Mouse (Mus musculus) heart, embryonic 14.5 days (tissue): ENCODE data around the gene Tbc1d10a. TPM values are rescaled to one million over a fixed set of nuclear protein-coding genes. Genes with fewer than 3 reads are reported as not detected.
"Not testable (repeated sequence)": the region's sequence is repeated elsewhere in the genome, so short reads cannot be mapped to it uniquely, and the experiment has no call there.

Experiments used
- ATAC-seq: fragments of 200-750 bp; cut with Nextera tagmentation; 2 replicates; pipeline ENCODE4 v1.8.0; 2017; ENCODE audit warnings: low read depth, moderate TSS enrichment; ENCODE audit not compliant: insufficient number of reproducible peaks, insufficient read depth, low FRiP score
- H3K27ac ChIP-seq, 2 experiments: fragments of 200-500 bp in 1 of 2; fragments of 300-500 bp in 1 of 2; sonication (generic) in 1 of 2; replicated peaks in 1 of 2; 2 replicates each; pipeline ENCODE4 v1.5.1; 2012 to 2014; ENCODE audit warnings: low read depth in 2 of 2, low read length in 2 of 2, control low read depth in 1 of 2, mild to moderate bottlenecking in 1 of 2, mixed read lengths in 1 of 2; ENCODE audit not compliant: control insufficient read depth in 1 of 2, insufficient read depth in 1 of 2
- H3K27me3 ChIP-seq: fragments of 300-500 bp; sonication (generic); 2 replicates; pipeline ENCODE4 v1.6.1; 2014; ENCODE audit warnings: mild to moderate bottlenecking, low read length, control low read depth; ENCODE audit not compliant: control insufficient read depth, insufficient read depth
- H3K36me3 ChIP-seq: fragments of 300-500 bp; sonication (generic); 2 replicates; pipeline ENCODE4 v1.6.1; 2014; ENCODE audit warnings: mild to moderate bottlenecking, control low read depth, low read length, mixed read lengths; ENCODE audit not compliant: control insufficient read depth, insufficient read depth
- H3K4me1 ChIP-seq, 2 experiments: fragments of 200-500 bp in 1 of 2; fragments of 300-500 bp in 1 of 2; sonication (generic) in 1 of 2; 2 replicates each; pipeline ENCODE4 v1.6.1; 2012 to 2014; ENCODE audit warnings: low read length in 2 of 2, control low read depth in 1 of 2, mixed read lengths in 1 of 2; ENCODE audit not compliant: control insufficient read depth in 2 of 2, insufficient read depth in 2 of 2
- H3K4me2 ChIP-seq: fragments of 300-500 bp; sonication (generic); 2 replicates; pipeline ENCODE4 v1.6.1; 2014; ENCODE audit warnings: mild to moderate bottlenecking, low read length
- H3K4me3 ChIP-seq, 2 experiments: fragments of 200-500 bp in 1 of 2; fragments of 300-500 bp in 1 of 2; sonication (generic) in 1 of 2; 2 replicates each; pipeline ENCODE4 v1.5.1; 2012 to 2014; ENCODE audit warnings: low read length in 2 of 2, mild to moderate bottlenecking in 2 of 2, control low read depth in 1 of 2, low read depth in 1 of 2, moderate library complexity in 1 of 2; ENCODE audit not compliant: control insufficient read depth in 1 of 2, insufficient read depth in 1 of 2
- H3K9ac ChIP-seq: fragments of 300-500 bp; sonication (generic); 2 replicates; pipeline ENCODE4 v1.6.1; 2014; ENCODE audit warnings: mild to moderate bottlenecking, low read length
- H3K9me3 ChIP-seq: fragments of 300-500 bp; sonication (generic); 2 replicates; pipeline ENCODE4 v1.6.1; 2016; ENCODE audit warnings: low read length, control low read depth; ENCODE audit not compliant: control insufficient read depth
- WGBS: fragments of 180-500 bp; shearing (Covaris S2); extraction: QIAGEN DNeasy Blood & Tissue Kit; methylation state at CpG from one replicate; pipeline ENCODE4 v1.1.7; 2014; 5-methylcytosine and 5-hydroxymethylcytosine counted together
- polyA plus RNA-seq: library from polyadenylated mRNA; unstranded; fragments of >200 nt; fragmentation: Nextera tagmentation; extraction: Ambion mirVana; gene quantifications from 2 replicates; pipeline ENCODE4 v1.2.1, GENCODE M21; 2014

The Tbc1d10a gene
- polyA plus RNA-seq, 1 experiment from 2014 or later = 10.0 TPM

DNA sequence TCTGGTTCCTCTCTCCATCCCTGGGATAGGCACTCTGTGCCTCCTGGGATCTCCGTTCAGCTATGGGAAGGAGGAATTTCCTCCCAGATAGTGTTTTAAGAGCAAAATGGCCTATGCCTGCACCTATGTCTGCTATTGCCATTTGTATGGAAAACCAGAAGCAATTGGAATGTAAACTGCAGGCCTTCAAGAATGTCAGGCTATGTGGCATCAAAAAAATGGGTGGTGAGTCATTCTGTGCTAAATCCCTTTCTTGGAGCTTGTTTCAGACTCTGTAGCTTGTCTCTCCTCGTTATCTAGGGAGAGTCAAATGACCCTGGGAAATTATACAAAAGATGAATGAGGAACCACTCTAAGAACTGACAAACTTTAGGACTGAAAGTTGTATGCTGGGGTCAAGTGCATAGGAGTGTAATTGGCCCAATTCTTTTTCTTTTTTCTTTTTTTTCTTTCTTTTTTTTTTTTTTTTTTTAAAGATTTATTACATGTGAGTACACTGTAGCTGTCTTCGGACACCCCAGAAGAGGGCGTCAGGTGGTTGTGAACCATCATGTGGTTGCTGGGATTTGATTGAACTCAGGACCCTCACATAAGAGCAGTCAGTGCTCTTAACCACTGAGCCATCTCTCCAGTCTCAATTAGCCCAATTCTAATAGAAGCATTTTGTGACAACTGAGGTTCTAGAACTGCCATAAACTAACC lies 2.2 kb upstream of the Tbc1d10a start:
- Histone ChIP-seq H3K27me3 (no peaks in the 10 kb centered on the region), H3K4me2 (no peak overlapping the region), H3K4me1 (peaks cover 7 to 14% of the 10 kb centered on the region in 2 experiments; a peak in 2 of 4 replicates), H3K9ac (no peak overlapping the region), H3K4me3 (no peak overlapping the region), H3K36me3 (peaks cover 41% of the 10 kb centered on the region), H3K9me3 (no peaks in the 10 kb centered on the region), H3K27ac (no peak overlapping the region; a peak in 1 of 4 replicates)
- WGBS = 59% methylated on average over 4 of the region's 4 CpGs
- ATAC-seq = no peak

GRCm38 (mm10) chr11:4185480-4185879 lies 1.1 kb upstream of the Tbc1d10a start:
- Histone ChIP-seq H3K36me3 (peaks cover 30% of the 10 kb centered on the region), H3K4me1 (peaks cover 7 to 14% of the 10 kb centered on the region in 2 experiments; a peak in 2 of 4 replicates)
- not testable (repeated sequence) for H3K9me3 ChIP-seq, H3K4me3 ChIP-seq, H3K4me2 ChIP-seq, H3K27me3 ChIP-seq, ATAC-seq, H3K27ac ChIP-seq, H3K9ac ChIP-seq
- 92% methylated on average over 6 of the region's 6 CpGs for WGBS

- ATAC-seq = 0 out of 2 replicates have a peak, but pooled peaks have one; percentile 5
- H3K4me3 ChIP-seq = peak overlapping the region; percentile 70 to 79
- peaks cover 7 to 14% of the 10 kb centered on the region in 2 experiments; a peak in 2 of 4 replicates for H3K4me1 ChIP-seq
- H3K27me3 ChIP-seq = no peaks in the 10 kb centered on the region
- no peaks in the 10 kb centered on the region for H3K9me3 ChIP-seq
- no peak overlapping the region for H3K27ac ChIP-seq
- H3K9ac ChIP-seq = peak overlapping the region; percentile 92
- H3K36me3 ChIP-seq = peaks cover 12% of the 10 kb centered on the region
- H3K4me2 ChIP-seq = peak overlapping the region; percentile 91
- 10% methylated on average over 9 of the region's 9 CpGs for WGBS
Measured at GRCm38 (mm10) chr11:4187318-4187700, 720 bp downstream of the Tbc1d10a start.

- Histone ChIP-seq H3K36me3 (no peaks in the 10 kb centered on the region), H3K27ac (no peak overlapping the region), H3K4me3 (no peak overlapping the region), H3K4me2 (no peak overlapping the region), H3K9ac (no peak overlapping the region), H3K27me3 (no peaks in the 10 kb centered on the region), H3K4me1 (peaks cover 7 to 14% of the 10 kb centered on the region in 2 experiments; a peak in 2 of 4 replicates), H3K9me3 (no peaks in the 10 kb centered on the region)
- no peak for ATAC-seq
- 80% methylated on average over 6 of the region's 6 CpGs for WGBS
Measured at GRCm38 (mm10) chr11:4189182-4189581, 2.6 kb downstream of the Tbc1d10a start.

- no peak for ATAC-seq
- Histone ChIP-seq H3K9ac (no peak overlapping the region), H3K9me3 (no peaks in the 10 kb centered on the region), H3K4me1 (peaks cover 7 to 14% of the 10 kb centered on the region in 2 experiments; a peak in 2 of 4 replicates), H3K4me3 (no peak overlapping the region), H3K27ac (no peak overlapping the region), H3K4me2 (no peak overlapping the region), H3K27me3 (no peaks in the 10 kb centered on the region), H3K36me3 (no peaks in the 10 kb centered on the region)
- WGBS = 86% methylated on average over 3 of the region's 3 CpGs
Measured at GRCm38 (mm10) chr11:4190677-4191076, 4.1 kb downstream of the Tbc1d10a start.

GRCm38 (mm10) chr11:4192757-4193156 lies 6.2 kb downstream of the Tbc1d10a start:
- Histone ChIP-seq H3K27me3 (no peaks in the 10 kb centered on the region), H3K4me3 (no peak overlapping the region), H3K9me3 (no peaks in the 10 kb centered on the region), H3K27ac (no peak overlapping the region), H3K4me2 (no peak overlapping the region), H3K36me3 (no peaks in the 10 kb centered on the region), H3K4me1 (peaks cover under 1 to 7% of the 10 kb centered on the region in 2 experiments; a peak in 2 of 4 replicates), H3K9ac (no peak overlapping the region)
- no peak for ATAC-seq
- WGBS = 84% methylated on average over 3 of the region's 3 CpGs

GRCm38 (mm10) chr11:4193420-4193819 lies 6.8 kb downstream of the Tbc1d10a start:
- H3K36me3 ChIP-seq = no peaks in the 10 kb centered on the region
- H3K9me3 ChIP-seq = no peaks in the 10 kb centered on the region
- H3K27ac ChIP-seq = no peak overlapping the region
- H3K4me3 ChIP-seq = no peak overlapping the region
- no peak for ATAC-seq
- H3K9ac ChIP-seq = no peak overlapping the region
- H3K4me2 ChIP-seq = no peak overlapping the region
- H3K4me1 ChIP-seq = peaks cover 0 to under 1% of the 10 kb centered on the region in 2 experiments; a peak in 2 of 4 replicates
- H3K27me3 ChIP-seq = no peaks in the 10 kb centered on the region
